Mouse (Mus musculus): ENCODE measurements around the gene Fgfr2. TPM values are rescaled to one million over a fixed set of nuclear protein-coding genes. Genes with fewer than 3 reads are reported as not detected.

Gene Fgfr2
- polyA plus RNA-seq, 1 experiment = 3.0 TPM

- H3K4me1 ChIP-seq (ENCODE audit: control insufficient read depth, insufficient read depth, low read length) = peaks cover 7% of the 10 kb centered on the region
- peak within 1 kb of the TSS; percentile 100 for H3K4me3 ChIP-seq (ENCODE audit: control insufficient read depth, low read depth, low read length)
- H3K27me3 ChIP-seq (ENCODE audit: control insufficient read depth, insufficient read depth, low read length) = peaks cover 3% of the 10 kb centered on the region
- H3K36me3 ChIP-seq (ENCODE audit: control insufficient read depth, insufficient read depth, low read length) = peaks cover 1% of the 10 kb centered on the region; the same call in 1 of the 2 replicates
- peak within 1 kb of the TSS; percentile 97 for H3K27ac ChIP-seq (ENCODE audit: control insufficient read depth, insufficient read depth, low read depth, low read length)
- TF ChIP-seq CTCF (IDR thresholded peaks at IDR 0.05; ENCODE audit: control insufficient read depth, insufficient read depth, insufficient replicate concordance, low read depth, low read length) (no peak), POLR2A (IDR thresholded peaks at IDR 0.05; ENCODE audit: control insufficient read depth, low read depth, low read length) (peak; percentile 90)
Observed at GRCm38 (mm10) chr7:131559986-131560696, 1563.0 kb downstream of the Fgfr2 start, which contains the start of gene Bub3. Gene Bub3 (plus strand): TSS chr7:131560222.

- H3K4me3 ChIP-seq (ENCODE audit: control insufficient read depth, low read depth, low read length) = no peak overlapping the region
- H3K36me3 ChIP-seq (ENCODE audit: control insufficient read depth, insufficient read depth, low read length) = 0 out of 2 replicates have a peak, but pooled peaks cover 1% of the 10 kb centered on the region
- TF ChIP-seq CTCF (IDR thresholded peaks at IDR 0.05; ENCODE audit: control insufficient read depth, insufficient read depth, insufficient replicate concordance, low read depth, low read length) = no peak
- TF ChIP-seq POLR2A (IDR thresholded peaks at IDR 0.05; ENCODE audit: control insufficient read depth, low read depth, low read length) = no peak
- H3K4me1 ChIP-seq (ENCODE audit: control insufficient read depth, insufficient read depth, low read length) = peaks cover 12% of the 10 kb centered on the region
- no peak overlapping the region for H3K27ac ChIP-seq (ENCODE audit: control insufficient read depth, insufficient read depth, low read depth, low read length)
- H3K27me3 ChIP-seq (ENCODE audit: control insufficient read depth, insufficient read depth, low read length) = peaks cover 3% of the 10 kb centered on the region
Observed at GRCm38 (mm10) chr7:131557751-131558150, 1565.4 kb downstream of the Fgfr2 start.

- H3K4me1 ChIP-seq (ENCODE audit: control insufficient read depth, insufficient read depth, low read length) = peaks cover 12% of the 10 kb centered on the region
- H3K27me3 ChIP-seq (ENCODE audit: control insufficient read depth, insufficient read depth, low read length) = peaks cover 6% of the 10 kb centered on the region
- no peak for TF ChIP-seq CTCF (IDR thresholded peaks at IDR 0.05; ENCODE audit: control insufficient read depth, insufficient read depth, insufficient replicate concordance, low read depth, low read length)
- TF ChIP-seq POLR2A (IDR thresholded peaks at IDR 0.05; ENCODE audit: control insufficient read depth, low read depth, low read length) = no peak
- no peak overlapping the region for H3K27ac ChIP-seq (ENCODE audit: control insufficient read depth, insufficient read depth, low read depth, low read length)
- no peaks in the 10 kb centered on the region for H3K36me3 ChIP-seq (ENCODE audit: control insufficient read depth, insufficient read depth, low read length)
- no peak overlapping the region for H3K4me3 ChIP-seq (ENCODE audit: control insufficient read depth, low read depth, low read length)
Observed at GRCm38 (mm10) chr7:131556541-131557271, 1566.4 kb downstream of the Fgfr2 start.

- TF ChIP-seq POLR2A (IDR thresholded peaks at IDR 0.05; ENCODE audit: control insufficient read depth, low read depth, low read length) = no peak
- TF ChIP-seq CTCF (IDR thresholded peaks at IDR 0.05; ENCODE audit: control insufficient read depth, insufficient read depth, insufficient replicate concordance, low read depth, low read length) = no peak
- Histone ChIP-seq H3K27ac (ENCODE audit: control insufficient read depth, insufficient read depth, low read depth, low read length) (no peak overlapping the region), H3K4me3 (ENCODE audit: control insufficient read depth, low read depth, low read length) (no peak overlapping the region), H3K4me1 (ENCODE audit: control insufficient read depth, insufficient read depth, low read length) (peaks cover 10% of the 10 kb centered on the region), H3K36me3 (ENCODE audit: control insufficient read depth, insufficient read depth, low read length) (no peaks in the 10 kb centered on the region), H3K27me3 (ENCODE audit: control insufficient read depth, insufficient read depth, low read length) (peaks cover 6% of the 10 kb centered on the region)
Observed at GRCm38 (mm10) chr7:131556116-131556515, 1567.0 kb downstream of the Fgfr2 start.

- no peak overlapping the region for H3K27ac ChIP-seq (ENCODE audit: control insufficient read depth, insufficient read depth, low read depth, low read length)
- H3K4me3 ChIP-seq (ENCODE audit: control insufficient read depth, low read depth, low read length) = no peak overlapping the region
- TF ChIP-seq CTCF (IDR thresholded peaks at IDR 0.05; ENCODE audit: control insufficient read depth, insufficient read depth, insufficient replicate concordance, low read depth, low read length) = no peak
- TF ChIP-seq POLR2A (IDR thresholded peaks at IDR 0.05; ENCODE audit: control insufficient read depth, low read depth, low read length) = no peak
- H3K4me1 ChIP-seq (ENCODE audit: control insufficient read depth, insufficient read depth, low read length) = peaks cover 10% of the 10 kb centered on the region
- H3K27me3 ChIP-seq (ENCODE audit: control insufficient read depth, insufficient read depth, low read length) = peaks cover 8% of the 10 kb centered on the region
- H3K36me3 ChIP-seq (ENCODE audit: control insufficient read depth, insufficient read depth, low read length) = no peaks in the 10 kb centered on the region
Observed at GRCm38 (mm10) chr7:131555301-131556081, 1567.7 kb downstream of the Fgfr2 start.

- Histone ChIP-seq H3K27me3 (ENCODE audit: control insufficient read depth, insufficient read depth, low read length) (peaks cover 8% of the 10 kb centered on the region), H3K4me1 (ENCODE audit: control insufficient read depth, insufficient read depth, low read length) (peaks cover 10% of the 10 kb centered on the region), H3K36me3 (ENCODE audit: control insufficient read depth, insufficient read depth, low read length) (no peaks in the 10 kb centered on the region), H3K4me3 (ENCODE audit: control insufficient read depth, low read depth, low read length) (no peak overlapping the region), H3K27ac (ENCODE audit: control insufficient read depth, insufficient read depth, low read depth, low read length) (no peak overlapping the region)
- TF ChIP-seq POLR2A (IDR thresholded peaks at IDR 0.05; ENCODE audit: control insufficient read depth, low read depth, low read length) (no peak), CTCF (IDR thresholded peaks at IDR 0.05; ENCODE audit: control insufficient read depth, insufficient read depth, insufficient replicate concordance, low read depth, low read length) (no peak)
Observed at GRCm38 (mm10) chr7:131554341-131555180, 1568.6 kb downstream of the Fgfr2 start.
